Mouse (Mus musculus): ENCODE data around the gene Man2b1.

GRCm38 (mm10) chr8:85036381-85036717 is 46.7 kb upstream of the Man2b1 start:
- TF ChIP-seq CTCF (IDR thresholded peaks at IDR 0.05; ENCODE audit: low read depth, low read length) (no peak), GATA2 (IDR thresholded peaks at IDR 0.05; ENCODE audit: borderline replicate concordance, low read depth, low read length) (no peak), TAL1 (conservative IDR thresholded peaks at IDR 0.05; ENCODE audit: low read depth, low read length) (no peak)

Measured in G1E (cell line).